Mouse (Mus musculus): ENCODE measurements at regions not wholly inside any gene's neighbourhood (a gene's known extent, or its start where the extent isn't known, plus 50 kb on each side); places are given as distances from the start of the nearest gene placed in this dataset.

DNA sequence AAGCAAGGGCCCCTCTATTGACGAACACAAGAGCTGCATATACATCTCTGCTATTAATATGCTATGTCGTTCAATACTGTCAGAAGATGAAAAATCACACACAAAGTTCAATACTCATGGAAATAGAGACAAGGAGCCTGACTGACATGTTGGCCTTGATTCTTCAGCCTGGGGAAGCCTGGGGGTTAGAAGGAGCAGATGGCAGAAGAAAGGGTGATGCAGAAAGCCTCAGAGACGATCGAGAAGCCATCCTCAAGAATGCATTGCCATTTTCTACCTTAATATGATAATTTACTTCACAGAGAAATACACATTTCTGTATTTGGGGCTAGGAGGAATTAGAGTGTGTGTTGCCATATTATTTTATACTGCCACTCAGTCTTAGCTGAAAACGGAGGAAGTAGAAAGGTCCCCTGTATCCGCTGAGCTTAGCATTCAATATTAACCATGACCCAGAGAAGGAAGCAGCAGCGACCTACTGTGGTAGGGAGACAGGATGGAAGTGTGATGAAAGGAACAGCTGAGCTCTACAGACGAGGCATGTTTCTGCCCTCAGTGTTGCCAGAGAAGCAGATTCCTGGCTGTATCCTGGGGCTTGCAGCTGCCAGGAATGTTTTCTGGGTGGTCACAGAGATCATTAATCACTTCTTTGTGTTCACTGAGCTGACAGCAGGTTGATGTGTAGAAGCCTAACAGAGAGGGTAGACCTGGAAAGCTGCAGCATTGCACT lies 105.2 kb downstream of the Lrig3 start:
- ATAC-seq (ENCODE audit: low TSS enrichment): no peak

DNA sequence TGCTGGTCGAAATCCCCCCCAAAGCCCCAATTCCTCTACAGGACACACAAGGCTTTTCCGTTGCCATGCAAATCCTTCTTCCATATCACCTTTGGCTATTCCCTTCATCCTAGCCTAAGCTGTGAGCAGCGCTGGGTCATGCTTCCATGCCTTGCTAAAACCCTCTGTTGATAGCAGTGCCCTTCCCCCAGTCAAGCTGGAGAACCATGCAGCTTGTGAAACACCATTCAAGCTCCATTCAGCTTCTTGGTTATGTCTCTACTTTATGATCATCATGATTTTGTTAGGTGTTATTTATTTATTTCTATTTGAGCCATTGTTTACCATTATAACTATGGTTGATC lies 105.7 kb downstream of the Lrig3 start:
- ATAC-seq (ENCODE audit: low TSS enrichment): no peak

DNA sequence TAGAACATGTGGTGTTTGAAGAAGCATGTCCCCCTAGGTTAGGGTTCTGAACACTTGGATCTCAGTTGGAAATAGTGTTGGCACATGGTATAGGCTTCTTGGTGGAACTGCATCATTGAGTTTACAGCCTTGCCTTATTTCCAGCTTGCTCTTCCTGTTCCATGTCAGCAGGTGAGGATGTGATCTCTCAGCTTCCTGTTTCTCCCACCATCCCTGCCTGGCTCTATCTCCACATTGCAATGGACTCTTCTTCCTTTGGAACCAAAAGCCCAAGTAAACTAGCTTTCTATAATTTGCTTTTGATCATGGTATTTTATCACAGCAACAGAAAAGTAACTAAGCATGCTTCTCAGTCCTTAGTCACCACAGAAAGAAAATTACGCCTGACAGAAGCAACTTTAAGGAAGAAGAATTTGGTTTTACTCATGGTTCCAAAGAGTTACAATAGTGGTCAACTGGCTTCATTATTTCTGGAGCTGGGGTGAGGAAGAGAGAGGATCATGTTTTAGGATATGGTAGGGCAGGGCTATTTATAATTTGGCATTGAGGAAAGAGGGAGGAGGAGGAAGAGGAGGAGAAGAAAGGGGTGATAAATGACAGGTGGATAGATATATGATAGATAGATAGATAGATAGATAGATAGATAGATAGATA lies 111.5 kb downstream of the Lrig3 start:
- ATAC-seq (ENCODE audit: low TSS enrichment): no peak

DNA sequence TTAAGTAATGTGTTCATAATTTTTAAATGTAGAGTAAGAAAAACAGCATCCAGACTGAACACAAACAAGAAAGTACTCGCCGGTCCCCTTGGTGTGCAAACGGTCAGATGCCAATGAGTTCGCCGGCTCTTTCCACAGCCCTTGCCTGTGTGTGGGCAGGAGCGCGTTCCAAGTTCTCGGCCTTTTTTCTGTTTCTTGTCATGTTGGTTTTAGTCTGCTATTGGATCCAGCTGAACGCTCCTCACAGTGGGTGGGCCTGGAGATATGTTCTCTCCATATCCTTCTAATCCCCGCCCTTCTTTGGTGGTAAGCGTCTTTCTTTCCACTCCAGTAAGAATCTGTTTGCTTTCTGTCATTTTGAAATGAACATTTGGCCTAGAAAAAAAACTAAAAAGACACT lies 116.6 kb downstream of the Lrig3 start:
- no peak for ATAC-seq (ENCODE audit: low TSS enrichment)

DNA sequence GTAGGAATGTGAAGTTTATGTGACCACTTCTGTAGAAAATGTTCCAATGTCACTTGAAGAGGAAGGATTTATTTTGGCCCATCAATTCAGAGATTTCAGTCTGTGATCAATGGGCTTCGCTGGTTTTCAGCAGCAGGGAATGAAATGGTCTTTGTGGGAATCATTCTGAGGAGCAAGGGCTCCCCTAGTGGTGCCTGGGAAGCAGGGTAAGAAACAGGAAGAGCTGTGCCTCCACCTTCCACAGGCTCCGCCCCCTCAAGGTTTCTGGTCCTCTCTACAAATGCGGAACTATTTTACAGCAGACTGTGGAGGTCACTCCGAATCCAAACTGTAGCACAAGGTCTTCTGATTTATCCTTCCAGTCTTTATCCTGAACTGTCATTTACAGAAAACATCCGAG lies 120.7 kb downstream of the Lrig3 start:
- no peak for ATAC-seq (ENCODE audit: low TSS enrichment)

DNA sequence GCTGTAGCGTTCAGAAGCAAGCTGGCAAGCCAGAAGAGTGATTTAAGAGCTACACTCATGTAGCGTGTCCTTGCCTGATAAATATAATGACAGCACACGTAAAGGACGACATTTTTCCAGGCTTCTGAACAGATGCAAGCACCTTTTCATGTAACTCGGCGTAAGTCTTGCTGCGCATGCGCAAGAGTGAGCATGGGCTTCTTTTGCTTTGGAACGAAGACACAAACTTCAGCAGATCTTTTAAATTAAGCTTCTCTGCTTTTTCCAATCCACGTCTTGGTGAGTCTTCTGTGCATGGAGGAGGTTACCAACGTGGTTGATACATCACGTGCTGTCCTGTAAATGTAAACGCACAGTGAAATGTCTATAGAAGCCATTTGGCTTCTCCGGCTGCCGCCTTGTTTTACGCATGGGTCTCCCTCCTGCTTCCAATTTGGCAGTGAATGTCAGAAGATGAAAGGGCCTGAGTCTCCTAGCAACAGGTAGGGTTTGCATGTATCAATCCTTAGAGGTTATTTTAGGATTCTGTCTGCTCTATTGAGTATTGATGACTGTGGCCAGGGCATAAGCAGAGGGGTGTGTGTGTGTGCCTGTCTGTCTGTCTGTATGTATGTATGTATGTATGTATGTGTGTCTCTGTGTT lies 128.4 kb downstream of the Lrig3 start:
- ATAC-seq (ENCODE audit: low TSS enrichment): peak; percentile 72

DNA sequence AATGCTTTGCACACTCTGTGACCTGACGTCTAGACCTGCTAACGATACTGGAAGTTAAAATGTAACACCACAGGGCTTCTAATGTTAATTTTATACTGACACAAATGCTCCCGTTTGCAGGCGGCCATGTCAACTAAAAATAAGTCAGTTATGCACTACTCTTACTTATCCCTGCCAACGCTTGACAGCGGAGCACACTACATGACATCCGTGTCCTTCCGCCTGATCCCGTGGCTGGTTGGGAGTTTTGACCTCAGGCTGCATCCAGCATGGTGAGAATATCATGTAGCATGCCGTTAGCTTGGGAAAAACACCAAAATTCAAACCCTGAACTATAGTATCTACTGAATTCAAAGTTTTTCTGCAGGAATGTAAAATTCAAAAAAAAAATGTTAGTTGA lies 131.9 kb downstream of the Lrig3 start:
- no peak for ATAC-seq (ENCODE audit: low TSS enrichment)

DNA sequence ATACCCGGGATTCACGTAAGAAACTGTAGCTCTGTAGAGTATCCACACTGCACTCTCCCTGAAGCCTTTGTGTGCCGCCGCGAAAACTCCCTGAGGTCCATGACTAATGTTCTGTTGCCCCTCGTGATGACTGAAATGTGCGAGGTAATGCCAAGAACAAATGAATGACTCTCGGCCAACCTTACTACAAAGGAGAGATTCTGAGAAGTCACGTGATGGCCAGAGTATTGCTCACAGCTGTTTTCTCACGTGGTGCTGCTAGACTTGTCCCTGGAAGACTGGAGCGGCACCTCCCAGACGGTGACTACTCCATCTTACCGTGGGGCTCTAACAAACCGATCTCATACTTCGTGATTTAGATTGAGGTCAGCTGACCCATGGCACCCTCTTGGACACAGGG lies 136.9 kb downstream of the Lrig3 start:
- no peak for ATAC-seq (ENCODE audit: low TSS enrichment)

DNA sequence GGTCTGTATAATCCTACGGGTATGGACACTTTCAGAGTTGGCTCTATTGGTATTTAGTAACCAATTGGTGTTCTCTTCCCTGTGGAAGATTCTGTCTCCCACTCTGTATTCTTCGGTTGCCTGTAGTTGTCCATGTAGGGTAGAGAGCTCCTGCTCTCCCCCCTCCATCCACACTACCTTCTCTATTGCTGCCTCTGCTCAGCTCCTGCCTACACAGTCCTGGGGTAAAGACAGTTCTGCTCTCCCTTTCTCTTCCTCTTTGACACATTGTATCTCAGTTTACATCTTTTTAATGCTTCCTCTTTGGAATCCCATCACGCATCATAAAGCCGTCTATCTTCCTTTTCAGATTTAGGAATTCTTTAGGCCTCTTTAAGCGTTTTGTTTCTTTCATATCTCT lies 147.1 kb downstream of the Lrig3 start:
- no peak for ATAC-seq (ENCODE audit: low TSS enrichment)

DNA sequence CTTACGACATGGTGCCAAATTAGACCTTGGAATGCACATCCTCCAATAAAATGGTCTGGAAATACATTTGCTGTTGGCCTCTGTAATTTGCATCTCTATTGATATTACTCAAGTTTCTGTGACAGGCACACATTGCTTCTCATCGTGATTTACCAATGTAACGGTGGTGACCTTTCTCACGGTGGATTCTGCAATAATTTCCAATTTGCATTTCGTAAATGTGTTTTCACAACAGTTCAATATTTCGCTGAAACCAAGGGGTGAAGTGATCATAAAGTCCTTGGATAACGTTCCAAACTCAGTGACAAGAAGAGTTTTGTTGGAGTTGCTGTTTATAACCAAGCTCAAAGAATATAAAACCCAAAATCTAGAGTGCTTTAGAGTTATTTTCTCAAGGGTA lies 149.4 kb downstream of the Lrig3 start:
- no peak for ATAC-seq (ENCODE audit: low TSS enrichment)

DNA sequence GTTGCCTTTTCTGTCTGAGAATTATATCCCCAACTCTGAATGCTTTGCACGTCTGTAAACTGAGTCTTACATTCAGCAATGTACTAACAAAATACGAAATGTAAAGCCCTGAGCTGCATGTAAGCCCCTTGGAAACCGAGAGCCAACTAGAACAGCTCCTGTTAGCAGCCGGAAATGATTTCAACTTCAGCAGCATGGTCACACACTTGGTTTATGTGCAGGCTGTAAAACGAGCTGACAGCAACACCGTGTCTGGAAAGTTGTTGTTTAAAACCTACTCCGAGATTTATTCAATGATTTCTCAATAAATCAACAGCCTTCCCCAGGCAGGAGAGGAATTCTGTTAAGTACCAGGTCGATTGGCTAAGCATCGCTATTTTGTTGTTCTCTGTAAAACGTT lies 155.7 kb downstream of the Lrig3 start:
- no peak for ATAC-seq (ENCODE audit: low TSS enrichment)

DNA sequence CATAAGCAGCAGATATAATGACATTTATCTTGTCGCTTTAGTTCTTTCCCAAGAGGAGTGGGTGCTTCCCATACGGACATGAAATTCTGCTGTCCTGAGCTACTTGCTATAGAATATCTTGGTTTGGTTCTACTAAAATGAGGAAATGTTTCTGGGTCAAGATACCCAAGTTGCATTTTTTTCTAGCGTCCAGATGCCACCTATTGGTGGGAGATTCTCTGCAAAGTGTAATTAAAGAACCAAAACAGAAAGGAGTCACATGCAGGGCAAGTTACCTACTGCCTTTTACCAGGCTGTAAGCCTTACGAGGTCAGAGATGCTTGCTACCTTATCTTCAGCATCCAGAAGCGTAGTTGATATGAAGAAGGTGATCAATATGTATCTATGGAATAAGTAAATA lies 156.5 kb downstream of the Lrig3 start:
- 0 out of 2 replicates have a peak, but pooled peaks have one; percentile 16 for ATAC-seq (ENCODE audit: low TSS enrichment)

DNA sequence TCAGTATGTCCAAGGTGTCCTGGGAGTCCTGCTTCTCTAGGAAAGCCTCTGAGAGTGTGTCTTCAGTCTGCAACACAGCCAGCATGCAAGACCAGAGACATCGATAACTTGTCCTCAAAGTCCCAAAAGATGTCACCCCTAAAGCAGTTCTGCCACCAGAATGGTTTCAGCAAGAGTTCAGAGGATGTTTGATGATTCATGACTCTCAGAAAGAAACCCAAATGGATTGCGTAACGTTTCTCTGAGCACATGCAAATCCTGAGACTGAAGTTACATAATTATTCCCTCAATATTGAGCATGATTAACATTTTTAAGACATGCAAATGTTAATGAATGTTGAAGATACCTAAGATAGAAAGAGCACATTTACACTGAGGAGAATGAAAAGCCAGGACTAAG lies 167.2 kb downstream of the Lrig3 start:
- no peak for ATAC-seq (ENCODE audit: low TSS enrichment)

DNA sequence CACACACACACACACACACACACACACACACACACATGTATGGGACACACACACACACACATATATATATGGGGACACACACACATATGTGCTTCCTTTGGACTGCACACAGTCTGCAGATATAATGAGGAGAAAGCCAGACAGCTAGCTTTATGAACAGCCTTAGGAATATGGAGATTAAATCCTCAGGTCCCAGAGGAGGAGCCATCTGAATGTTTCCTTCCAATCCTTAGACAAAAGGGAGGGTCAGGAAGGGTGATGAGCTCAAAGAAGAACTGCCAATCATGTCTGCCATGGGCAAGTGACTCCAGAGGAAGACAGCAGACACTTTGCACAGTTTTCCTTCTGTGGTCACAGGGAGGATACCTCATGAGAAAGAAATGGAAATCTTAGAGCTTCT lies 168.0 kb downstream of the Lrig3 start:
- ATAC-seq (ENCODE audit: low TSS enrichment): no peak

DNA sequence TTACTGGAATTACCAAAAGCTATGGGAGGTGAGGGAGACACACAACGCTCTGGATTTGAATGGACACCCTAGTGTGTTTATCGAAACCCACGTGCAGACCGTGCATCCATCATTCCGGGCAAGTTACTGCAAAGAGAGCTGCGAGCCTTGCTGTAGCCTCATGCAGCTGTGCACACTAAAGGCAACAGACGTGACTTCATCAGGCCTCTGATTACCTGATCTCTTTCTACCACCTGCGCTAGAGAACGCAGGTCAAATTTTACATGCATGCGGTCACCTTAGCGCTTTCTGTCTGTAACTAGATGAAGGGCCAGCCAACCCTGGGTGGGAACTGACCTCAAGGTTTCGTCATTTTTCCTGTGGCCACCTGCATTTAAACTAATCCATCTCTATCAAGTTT lies 172.6 kb downstream of the Lrig3 start:
- ATAC-seq (ENCODE audit: low TSS enrichment): no peak

DNA sequence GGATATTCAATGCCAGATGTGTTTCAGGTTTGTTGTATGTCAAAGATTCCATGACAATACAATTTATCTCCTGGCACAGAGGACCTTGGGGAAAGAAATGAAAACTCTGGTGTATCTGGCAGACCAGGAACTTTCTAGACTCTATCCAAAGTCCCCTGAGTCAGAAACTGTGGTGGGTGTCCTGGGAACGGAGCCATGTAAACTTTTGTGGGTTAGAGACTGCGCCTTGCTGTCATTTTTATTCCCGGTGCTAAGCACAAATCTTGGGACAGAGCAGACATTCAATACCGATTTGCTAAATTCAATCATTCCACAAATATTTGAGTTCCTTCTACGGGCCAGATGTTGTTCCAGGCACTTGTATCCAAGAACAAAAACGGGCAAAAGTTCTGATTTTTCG lies 175.6 kb downstream of the Lrig3 start:
- no peak for ATAC-seq (ENCODE audit: low TSS enrichment)

DNA sequence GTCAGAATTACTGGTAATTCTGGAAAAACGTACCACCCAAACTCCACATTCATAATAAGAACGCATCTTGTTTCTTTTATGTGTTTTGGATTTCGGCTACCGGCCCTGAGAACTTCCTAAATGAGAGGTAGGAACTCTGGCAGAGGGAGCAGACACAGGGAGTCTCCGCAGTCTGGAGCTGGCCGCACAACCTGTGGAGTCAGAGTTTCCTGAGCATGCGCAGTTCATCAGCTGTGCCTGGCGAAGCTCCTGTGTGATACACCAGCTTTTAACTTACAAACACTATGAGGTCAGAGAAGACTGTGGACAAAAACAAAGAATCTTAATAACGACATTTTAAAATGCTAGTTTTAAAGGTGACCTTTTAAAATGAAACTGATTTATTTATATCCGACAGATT lies 177.9 kb downstream of the Lrig3 start:
- no peak for ATAC-seq (ENCODE audit: low TSS enrichment)

DNA sequence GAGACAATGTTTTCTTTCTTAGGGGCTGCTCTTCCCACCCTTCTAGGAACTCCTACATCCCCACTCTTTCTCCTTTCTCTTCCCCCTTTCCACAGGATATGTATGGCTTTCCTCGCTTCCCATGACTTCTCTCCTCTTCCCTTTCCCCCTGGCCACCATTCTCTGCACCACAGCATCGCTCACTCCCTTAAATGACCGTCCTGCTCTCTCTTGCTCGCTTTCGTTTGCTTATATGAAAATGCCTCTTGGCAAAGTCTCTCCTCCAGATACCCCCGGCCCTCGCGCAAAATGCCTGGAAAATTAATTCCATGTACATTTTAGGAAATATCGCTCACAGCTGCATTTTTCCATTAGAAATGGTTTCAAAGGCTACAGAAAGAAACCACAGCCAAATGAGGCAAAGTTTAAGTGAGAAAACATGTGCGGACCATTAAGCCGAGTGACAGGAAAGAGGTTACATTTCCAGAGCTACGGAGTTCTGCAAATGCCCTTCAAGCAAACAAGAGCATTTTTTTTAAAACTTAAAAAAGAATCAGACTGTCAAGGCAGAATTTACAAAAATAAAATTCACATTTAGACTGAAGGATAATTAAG lies 178.7 kb downstream of the Lrig3 start:
- no peak for ATAC-seq (ENCODE audit: low TSS enrichment)

DNA sequence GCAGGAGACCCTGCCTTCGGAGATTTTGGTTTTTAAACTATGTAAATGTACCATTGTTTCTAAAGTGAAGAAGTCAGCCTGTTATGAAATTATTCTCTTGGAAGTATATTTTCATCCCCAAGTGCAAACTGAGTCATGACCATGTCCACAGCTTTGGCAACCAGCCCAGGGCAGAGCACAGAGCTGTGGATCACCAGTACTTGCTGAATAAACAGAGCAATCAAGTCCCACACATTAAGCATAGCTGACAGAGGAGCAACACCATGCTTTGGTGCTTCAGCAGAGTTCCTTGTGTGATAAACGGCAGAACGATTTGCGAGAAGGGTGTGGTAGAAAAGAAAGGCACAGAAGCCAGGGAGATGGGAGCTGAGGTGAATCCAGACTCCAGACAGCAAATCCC lies 191.3 kb downstream of the Lrig3 start:
- no peak for ATAC-seq (ENCODE audit: low TSS enrichment)

DNA sequence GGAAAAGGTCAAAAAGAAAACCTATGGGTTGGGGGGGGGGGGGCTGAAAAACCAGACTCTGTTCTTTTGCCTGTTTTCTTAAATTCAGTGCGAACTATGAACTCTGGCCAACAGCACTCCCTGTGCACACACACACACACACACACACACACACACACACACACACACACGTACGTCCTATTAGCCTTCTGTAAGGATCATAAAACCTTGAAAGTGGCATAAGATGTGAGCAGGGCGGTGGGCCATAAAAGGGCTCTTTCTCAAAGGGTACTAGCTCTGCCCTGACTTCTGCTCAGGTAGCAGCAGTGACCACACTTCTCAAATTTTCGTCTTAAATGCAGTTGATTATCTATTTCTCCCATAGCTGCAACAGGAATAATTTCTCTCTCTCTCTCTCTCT lies 199.2 kb downstream of the Lrig3 start:
- ATAC-seq (ENCODE audit: low TSS enrichment): no peak

DNA sequence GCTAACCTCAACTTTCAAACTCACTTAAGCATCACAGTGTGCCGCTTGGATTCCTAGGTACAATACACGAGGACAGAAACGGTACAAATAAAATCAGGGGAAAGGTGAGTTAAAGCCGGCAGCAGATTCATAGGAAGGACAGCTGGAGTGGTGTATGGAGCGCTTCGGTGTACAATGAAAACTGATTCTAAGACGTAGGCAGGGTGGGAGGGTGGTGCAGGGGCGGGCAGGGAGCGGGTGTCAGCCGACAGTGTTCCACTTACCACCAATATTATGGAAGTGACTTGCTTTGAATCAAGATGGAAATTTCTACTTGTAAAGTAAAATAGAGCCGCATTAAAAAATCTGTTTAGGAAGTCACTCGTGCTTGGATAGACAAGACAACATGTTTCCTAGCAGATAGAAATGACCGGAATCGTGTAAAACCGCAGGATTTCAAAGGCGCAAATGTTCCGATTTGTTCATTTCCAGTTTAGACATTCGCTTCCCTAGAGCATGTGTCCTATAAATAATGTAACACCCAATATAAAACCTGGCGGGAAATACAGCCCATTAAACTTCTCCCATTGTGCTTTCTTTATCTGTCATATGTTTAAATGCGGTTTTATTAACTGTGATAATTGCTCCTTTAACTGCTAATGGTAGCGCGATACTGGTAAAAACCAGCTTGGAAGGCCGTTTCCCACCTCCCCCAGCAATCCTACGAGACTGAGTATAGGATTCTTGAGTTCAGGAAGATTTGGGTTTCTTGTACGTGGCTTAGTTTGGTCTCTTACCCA lies 203.3 kb downstream of the Lrig3 start:
- ATAC-seq (ENCODE audit: low TSS enrichment): 0 out of 2 replicates have a peak, but pooled peaks have one; percentile 65

DNA sequence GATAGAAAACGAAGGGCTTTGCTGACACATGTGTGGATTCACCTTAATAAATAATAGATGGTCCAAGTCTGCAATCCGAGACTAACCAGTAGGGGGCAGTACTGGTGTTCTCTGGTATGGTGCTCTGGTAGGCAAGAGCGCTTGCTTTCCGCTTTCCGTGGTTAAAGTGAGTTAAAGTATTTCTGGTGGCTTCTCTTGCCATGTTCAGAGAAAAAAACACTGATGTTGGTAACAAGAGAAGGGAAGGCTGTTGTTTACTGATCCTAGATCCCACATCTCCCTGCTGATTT lies 203.9 kb downstream of the Lrig3 start:
- ATAC-seq (ENCODE audit: low TSS enrichment): 0 out of 2 replicates have a peak, but pooled peaks have one; percentile 41

Data from frontal cortex, adult (tissue).